Mouse (Mus musculus) heart, embryonic 16.5 days (tissue): ENCODE measurements at regions not wholly inside any gene's neighbourhood (a gene's known extent, or its start where the extent isn't known, plus 50 kb on each side); places are given as distances from the start of the nearest gene placed in this dataset.

Experiments used
- ATAC-seq: fragments of 200-750 bp; cut with Nextera tagmentation; replicated peaks from 2 replicates; pipeline ENCODE4 v1.8.0; 2017; ENCODE audit warnings: moderate number of reproducible peaks; ENCODE audit not compliant: insufficient read depth, low FRiP score; ENCODE audit errors: extremely low read depth
- H3K27ac ChIP-seq: fragments of 300-500 bp; sonication (generic); 2 replicates; pipeline ENCODE4 v1.5.1; 2014; ENCODE audit warnings: mild to moderate bottlenecking, low read length, control low read depth, moderate library complexity
- H3K27me3 ChIP-seq: fragments of 300-500 bp; sonication (generic); 2 replicates; pipeline ENCODE4 v1.6.1; 2014; ENCODE audit warnings: low read length, mixed read lengths; ENCODE audit not compliant: control insufficient read depth, insufficient read depth
- H3K36me3 ChIP-seq: fragments of 300-500 bp; sonication (generic); 2 replicates; pipeline ENCODE4 v1.6.1; 2014; ENCODE audit not compliant: control insufficient read depth, insufficient read depth
- H3K4me1 ChIP-seq: fragments of 300-500 bp; sonication (generic); 2 replicates; pipeline ENCODE4 v1.6.1; 2014; ENCODE audit warnings: low read length, mixed read lengths; ENCODE audit not compliant: control insufficient read depth, insufficient read depth
- H3K4me2 ChIP-seq: fragments of 300-500 bp; sonication (generic); 2 replicates; pipeline ENCODE4 v1.6.1; 2014; ENCODE audit warnings: low read depth, mild to moderate bottlenecking, control low read depth, low read length
- H3K4me3 ChIP-seq: fragments of 300-500 bp; sonication (generic); 2 replicates; pipeline ENCODE4 v1.5.1; 2014; ENCODE audit warnings: mild to moderate bottlenecking, control low read depth, low read length
- H3K9ac ChIP-seq: fragments of 300-500 bp; sonication (generic); 2 replicates; pipeline ENCODE4 v1.6.1; 2014; ENCODE audit warnings: low read length, control low read depth
- H3K9me3 ChIP-seq: fragments of 300-500 bp; sonication (generic); replicated peaks from 2 replicates; pipeline ENCODE4 v1.6.1; 2016; ENCODE audit warnings: low read length; ENCODE audit not compliant: control insufficient read depth
- WGBS: fragments of 180-500 bp; shearing (Covaris S2); extraction: QIAGEN DNeasy Blood & Tissue Kit; methylation state at CpG from one replicate; pipeline ENCODE4 v1.1.7; 2014; 5-methylcytosine and 5-hydroxymethylcytosine counted together

DNA sequence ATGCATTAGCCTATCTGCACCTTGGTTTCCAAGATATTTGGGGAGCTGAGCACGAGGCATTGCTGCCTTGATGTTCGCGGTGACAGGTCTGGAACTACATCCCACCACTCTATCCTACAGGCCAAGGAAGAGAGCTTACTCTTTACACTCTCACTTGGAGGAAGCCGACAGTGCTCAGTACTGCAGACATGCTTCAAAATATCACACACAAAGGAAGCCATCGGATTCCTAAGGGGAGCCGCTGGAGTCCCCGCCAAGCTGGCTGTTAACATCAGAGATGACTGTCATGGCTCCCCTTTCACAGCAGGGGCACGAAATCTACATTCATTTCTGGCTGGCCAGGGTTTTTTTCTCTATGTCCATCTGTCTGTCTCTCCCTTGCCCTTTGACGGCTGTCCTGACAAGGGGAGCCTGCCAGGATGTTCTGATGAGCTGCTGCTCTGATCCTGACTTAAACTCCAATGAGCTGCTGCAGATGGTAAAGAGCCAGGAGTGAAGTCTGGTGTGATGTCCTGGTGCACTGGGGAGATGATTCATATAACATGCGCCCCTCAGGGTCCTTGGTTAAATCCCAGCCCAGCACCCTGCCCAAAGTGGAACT lies 425.6 kb downstream of the Ccdc171 start:
- Histone ChIP-seq H3K9me3 (no peaks in the 10 kb centered on the region), H3K27me3 (no peaks in the 10 kb centered on the region), H3K9ac (no peak overlapping the region), H3K36me3 (no peaks in the 10 kb centered on the region), H3K4me3 (no peak overlapping the region), H3K4me2 (no peak overlapping the region), H3K27ac (no peak overlapping the region), H3K4me1 (no peaks in the 10 kb centered on the region)
- no peak for ATAC-seq
- WGBS = 66% methylated on average over 10 of the region's 10 CpGs

DNA sequence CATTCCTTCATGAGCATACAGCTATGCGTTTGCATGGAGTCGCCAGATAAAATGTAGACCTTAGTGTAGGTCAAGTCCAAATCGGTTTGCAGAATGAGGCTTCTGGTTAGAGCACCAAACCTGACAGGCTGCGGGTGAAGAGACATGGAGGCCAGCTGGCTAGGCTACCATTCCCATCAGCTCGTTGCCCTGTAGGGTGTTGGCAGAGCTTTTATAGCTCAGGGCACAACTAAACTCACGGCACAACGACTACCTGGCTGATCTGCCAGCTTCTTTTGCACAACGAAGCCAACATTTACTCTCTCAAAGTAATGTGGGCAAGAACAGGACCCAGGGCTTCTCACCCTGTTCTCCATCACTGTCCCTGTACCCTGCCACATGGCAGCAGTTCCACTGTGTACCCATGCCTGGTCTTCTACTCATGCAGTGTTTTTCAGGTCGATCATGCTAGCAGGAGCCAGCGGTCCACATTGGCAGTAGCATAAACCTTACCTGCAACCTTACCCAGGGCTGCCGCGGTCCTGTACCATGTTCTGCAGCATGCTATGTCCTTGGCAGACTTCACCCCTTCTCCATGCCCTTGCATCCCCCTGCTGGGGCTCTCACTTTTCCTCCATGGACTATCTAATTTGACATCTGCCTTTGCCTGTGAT lies 431.0 kb downstream of the Ccdc171 start:
- no peak overlapping the region for H3K4me3 ChIP-seq
- no peak overlapping the region for H3K4me2 ChIP-seq
- no peaks in the 10 kb centered on the region for H3K27me3 ChIP-seq
- H3K9ac ChIP-seq = no peak overlapping the region
- no peak for ATAC-seq
- H3K4me1 ChIP-seq = no peaks in the 10 kb centered on the region
- H3K27ac ChIP-seq = no peak overlapping the region
- H3K9me3 ChIP-seq = peaks cover 3% of the 10 kb centered on the region; the same call in 1 of the 2 replicates
- 89% methylated on average over 12 of the region's 12 CpGs for WGBS
- H3K36me3 ChIP-seq = no peaks in the 10 kb centered on the region

DNA sequence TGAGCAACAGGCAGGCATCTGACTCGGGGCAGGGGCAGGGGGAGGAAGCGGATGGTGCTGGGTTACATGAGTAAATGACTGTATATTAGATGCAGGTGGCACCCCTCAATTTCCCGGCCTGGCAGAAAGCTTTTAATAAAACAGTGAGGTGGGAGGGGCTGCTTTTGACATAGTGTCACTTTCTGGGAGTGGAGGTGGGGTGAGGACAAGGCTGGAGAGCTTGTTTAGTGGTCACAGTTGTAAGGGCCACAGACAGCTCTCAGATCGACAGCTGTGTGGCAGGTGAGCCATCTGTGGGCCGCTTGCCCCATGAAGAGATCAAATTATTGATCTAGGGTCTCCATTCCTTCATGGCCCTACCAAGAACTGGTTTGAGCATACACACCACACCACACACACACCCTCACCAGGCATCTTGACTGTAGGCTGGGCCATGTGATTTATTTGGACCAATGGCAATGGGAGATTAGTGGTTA lies 431.9 kb downstream of the Ccdc171 start:
- ATAC-seq = no peak
- peaks cover 3% of the 10 kb centered on the region; the same call in 1 of the 2 replicates for H3K9me3 ChIP-seq
- no peak overlapping the region for H3K9ac ChIP-seq
- H3K4me2 ChIP-seq = no peak overlapping the region
- no peak overlapping the region for H3K27ac ChIP-seq
- WGBS = 64% methylated on average over 5 of the region's 5 CpGs
- no peak overlapping the region for H3K4me3 ChIP-seq
- no peaks in the 10 kb centered on the region for H3K4me1 ChIP-seq
- no peaks in the 10 kb centered on the region for H3K27me3 ChIP-seq
- H3K36me3 ChIP-seq = no peaks in the 10 kb centered on the region

DNA sequence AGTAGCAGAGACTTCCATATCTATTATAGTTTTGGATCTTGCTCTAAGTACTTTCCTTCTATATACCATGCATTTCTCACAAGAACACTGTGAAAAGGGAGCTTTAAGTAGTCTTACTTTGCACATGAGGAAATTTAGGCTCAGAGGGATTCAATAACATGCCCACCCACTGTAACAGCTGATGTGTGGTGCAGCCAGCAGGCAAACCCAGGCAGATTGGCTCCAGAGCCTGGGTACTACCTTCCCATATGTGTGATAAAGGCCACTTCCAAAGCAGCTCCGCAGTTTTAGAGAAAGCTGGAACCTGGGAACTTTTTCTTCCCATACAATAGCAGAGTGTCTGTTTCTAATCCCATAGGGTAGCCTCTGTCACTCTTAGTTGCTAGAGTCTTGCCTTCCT lies 441.6 kb downstream of the Ccdc171 start:
- no peak overlapping the region for H3K27ac ChIP-seq
- H3K9ac ChIP-seq = no peak overlapping the region
- H3K4me3 ChIP-seq = no peak overlapping the region
- no peaks in the 10 kb centered on the region for H3K36me3 ChIP-seq
- H3K4me2 ChIP-seq = no peak overlapping the region
- H3K9me3 ChIP-seq = no peaks in the 10 kb centered on the region
- H3K4me1 ChIP-seq = no peaks in the 10 kb centered on the region
- WGBS = 74% methylated on average over 1 of the region's 1 CpGs
- H3K27me3 ChIP-seq = no peaks in the 10 kb centered on the region
- no peak for ATAC-seq

DNA sequence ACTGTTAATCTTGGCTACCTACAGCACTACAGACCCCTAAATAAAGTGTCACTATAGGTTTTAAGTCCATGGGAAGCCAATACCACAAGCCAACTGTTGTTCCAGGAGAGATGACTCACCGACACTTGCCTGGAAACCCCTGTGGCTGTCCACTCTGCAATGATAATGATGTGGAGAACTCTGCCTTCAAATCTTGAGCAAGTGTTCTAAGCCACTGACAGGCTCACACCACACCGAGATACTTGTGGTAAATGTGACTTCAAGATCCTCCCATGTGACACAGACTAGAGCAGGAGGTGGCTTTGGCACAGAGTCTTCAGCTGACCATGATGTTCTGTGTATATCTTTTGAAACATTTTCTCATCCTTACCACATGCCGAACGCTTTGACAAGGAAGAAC lies 447.8 kb downstream of the Ccdc171 start:
- H3K27ac ChIP-seq = no peak overlapping the region
- H3K4me1 ChIP-seq = 0 out of 2 replicates have a peak, but pooled peaks cover 5% of the 10 kb centered on the region
- no peak overlapping the region for H3K9ac ChIP-seq
- no peaks in the 10 kb centered on the region for H3K36me3 ChIP-seq
- H3K27me3 ChIP-seq = peaks cover 3% of the 10 kb centered on the region; the same call in 1 of the 2 replicates
- H3K9me3 ChIP-seq = no peaks in the 10 kb centered on the region
- no peak overlapping the region for H3K4me3 ChIP-seq
- no peak for ATAC-seq
- H3K4me2 ChIP-seq = no peak overlapping the region
- WGBS = 76% methylated on average over 4 of the region's 4 CpGs

DNA sequence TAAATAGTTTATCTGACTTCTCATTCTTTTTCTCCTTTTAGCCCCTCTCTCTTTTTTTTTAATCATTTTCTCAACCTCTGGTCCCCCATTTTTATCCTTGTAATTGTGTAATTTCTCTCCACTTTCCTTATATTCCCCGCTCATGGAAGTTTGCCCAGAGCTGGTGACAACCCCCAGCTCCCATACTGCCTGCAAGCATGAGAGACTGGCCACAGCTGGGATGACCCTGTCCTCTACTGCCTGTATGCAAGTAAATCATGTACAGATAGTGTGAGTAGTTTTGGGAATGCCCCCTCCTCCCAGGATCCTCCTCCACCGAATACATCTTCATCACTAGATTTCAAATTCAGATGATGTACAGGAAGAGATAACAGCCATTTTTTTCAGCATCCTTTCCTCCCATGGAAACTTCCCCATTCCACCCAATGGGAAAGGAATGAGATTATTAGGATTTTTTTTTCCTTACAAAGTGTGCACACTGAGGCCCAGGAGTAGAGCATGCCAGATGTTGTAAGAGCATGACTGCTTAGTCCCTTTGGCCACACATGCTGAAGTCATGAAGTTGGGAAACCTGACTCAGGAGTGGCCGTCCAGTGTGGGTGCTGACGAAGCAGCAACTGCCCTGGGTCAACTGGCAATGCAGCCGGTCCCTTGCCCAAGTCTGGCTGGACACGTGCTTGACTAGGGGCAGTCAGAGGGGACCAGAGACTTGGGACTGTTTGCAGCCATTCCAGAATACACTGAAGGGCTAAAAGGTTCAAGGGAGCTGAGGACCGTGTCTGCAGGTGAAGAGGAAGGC lies 449.1 kb downstream of the Ccdc171 start:
- no peak for ATAC-seq
- H3K4me1 ChIP-seq = 0 out of 2 replicates have a peak, but pooled peaks cover 5% of the 10 kb centered on the region
- H3K4me2 ChIP-seq = no peak overlapping the region
- no peak overlapping the region for H3K4me3 ChIP-seq
- H3K9me3 ChIP-seq = no peaks in the 10 kb centered on the region
- H3K36me3 ChIP-seq = no peaks in the 10 kb centered on the region
- peaks cover 3% of the 10 kb centered on the region; the same call in 1 of the 2 replicates for H3K27me3 ChIP-seq
- 65% methylated on average over 7 of the region's 7 CpGs for WGBS
- no peak overlapping the region for H3K9ac ChIP-seq
- H3K27ac ChIP-seq = no peak overlapping the region

DNA sequence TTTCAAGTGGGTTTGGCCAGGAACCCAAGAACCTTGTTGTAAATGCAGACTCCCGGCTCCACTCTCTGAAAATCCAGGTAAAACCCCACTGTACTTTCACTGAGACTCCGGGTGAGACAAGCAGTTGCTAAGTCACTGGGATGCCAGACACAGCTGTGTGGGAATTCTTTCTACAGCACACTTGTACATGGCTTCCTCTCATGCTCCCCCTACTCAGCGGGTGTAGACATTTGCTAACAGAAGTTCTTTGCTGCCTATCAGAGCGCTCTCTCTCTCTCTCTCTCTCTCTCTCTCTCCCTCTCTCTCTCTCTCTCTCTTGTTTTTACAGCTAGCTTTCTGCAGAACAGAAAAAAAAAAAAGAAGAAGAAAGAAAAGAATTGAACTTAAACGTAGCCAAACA lies 450.2 kb downstream of the Ccdc171 start:
- H3K4me3 ChIP-seq = no peak overlapping the region
- no peak overlapping the region for H3K9ac ChIP-seq
- H3K27ac ChIP-seq = no peak overlapping the region
- H3K4me1 ChIP-seq = 0 out of 2 replicates have a peak, but pooled peaks cover 5% of the 10 kb centered on the region
- H3K9me3 ChIP-seq = no peaks in the 10 kb centered on the region
- no peak overlapping the region for H3K4me2 ChIP-seq
- H3K36me3 ChIP-seq = no peaks in the 10 kb centered on the region
- 47% methylated on average over 5 of the region's 5 CpGs for WGBS
- H3K27me3 ChIP-seq = peaks cover 3% of the 10 kb centered on the region; the same call in 1 of the 2 replicates
- no peak for ATAC-seq

DNA sequence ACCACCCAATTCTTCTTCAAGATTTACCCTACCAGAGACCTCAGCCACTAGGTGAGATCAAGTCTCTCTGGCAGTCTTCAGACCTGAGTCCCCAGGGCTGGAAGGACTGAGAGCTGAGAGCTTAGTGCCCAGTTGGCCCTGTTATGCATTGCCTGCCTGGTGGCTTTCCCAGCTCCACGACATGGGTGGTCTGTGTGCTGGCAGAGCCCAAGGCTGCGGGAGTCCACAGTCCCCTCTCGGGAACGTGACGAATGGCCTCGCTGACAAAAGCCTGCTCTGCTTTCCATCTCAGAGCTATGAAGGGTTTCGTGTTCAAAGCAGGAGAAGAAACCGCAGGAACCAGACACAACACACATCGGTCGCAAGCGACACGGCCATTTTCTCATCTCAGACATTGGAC lies 450.7 kb downstream of the Ccdc171 start:
- Histone ChIP-seq H3K9me3 (no peaks in the 10 kb centered on the region), H3K4me1 (0 out of 2 replicates have a peak, but pooled peaks cover 5% of the 10 kb centered on the region), H3K4me2 (no peak overlapping the region), H3K36me3 (no peaks in the 10 kb centered on the region), H3K9ac (no peak overlapping the region), H3K27ac (no peak overlapping the region), H3K4me3 (no peak overlapping the region), H3K27me3 (peaks cover 3% of the 10 kb centered on the region; the same call in 1 of the 2 replicates)
- ATAC-seq = no peak
- 38% methylated on average over 12 of the region's 12 CpGs for WGBS

DNA sequence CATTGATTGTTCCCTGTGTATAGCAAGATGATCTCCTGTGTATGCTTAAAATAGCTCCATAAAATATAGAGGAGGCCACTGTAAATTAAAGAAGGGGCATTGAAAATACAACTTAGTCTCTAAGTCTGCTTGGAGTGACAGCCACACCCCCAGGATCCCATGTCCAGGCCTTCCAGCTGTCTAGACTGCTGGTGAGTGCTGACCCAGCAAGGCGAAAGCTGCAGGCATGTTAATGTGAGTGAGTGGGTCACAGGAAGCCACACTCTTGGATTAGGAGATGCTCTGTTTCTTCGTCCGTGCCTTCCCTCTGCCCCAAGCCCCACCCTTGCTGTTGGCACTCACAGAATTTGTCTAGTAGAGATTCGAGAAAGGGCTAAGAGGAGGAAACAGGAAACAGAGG lies 453.7 kb downstream of the Ccdc171 start:
- no peak overlapping the region for H3K9ac ChIP-seq
- H3K27ac ChIP-seq = no peak overlapping the region
- H3K36me3 ChIP-seq = no peaks in the 10 kb centered on the region
- ATAC-seq = no peak
- WGBS = 50% methylated on average over 4 of the region's 4 CpGs
- no peak overlapping the region for H3K4me2 ChIP-seq
- 0 out of 2 replicates have a peak, but pooled peaks cover 5% of the 10 kb centered on the region for H3K4me1 ChIP-seq
- H3K27me3 ChIP-seq = peaks cover 3% of the 10 kb centered on the region; the same call in 1 of the 2 replicates
- no peak overlapping the region for H3K4me3 ChIP-seq
- no peaks in the 10 kb centered on the region for H3K9me3 ChIP-seq
